Mouse (Mus musculus): ENCODE data around the gene Satb2.

DNA sequence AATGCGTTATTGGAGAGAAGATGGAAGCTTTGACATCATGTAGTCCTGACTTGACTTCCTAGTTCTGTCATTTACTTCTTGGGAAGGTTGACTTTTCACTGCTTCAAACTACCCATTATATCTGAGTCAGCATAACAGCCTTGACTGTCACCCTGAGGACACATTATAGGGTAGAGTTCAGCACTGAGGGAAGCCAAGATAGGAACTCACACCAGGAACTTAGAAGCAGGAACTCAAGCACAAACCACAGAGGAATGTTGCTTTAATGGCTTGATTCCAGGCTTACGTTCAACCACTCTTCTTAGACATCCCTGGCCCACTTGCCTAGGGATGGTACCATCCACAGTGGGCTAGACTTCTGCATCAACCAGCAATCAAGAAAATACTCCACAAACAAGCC, 188.8 kb downstream of the Satb2 start:
- TF ChIP-seq POLR2A (IDR thresholded peaks at IDR 0.05; ENCODE audit: control insufficient read depth, extremely low read depth, insufficient read depth, low read length, poor library complexity) = no peak
- TF ChIP-seq CTCF (IDR thresholded peaks at IDR 0.05; ENCODE audit: borderline replicate concordance, control insufficient read depth, extremely low read depth, insufficient read depth, low read length, poor library complexity) = no peak
